Mouse (Mus musculus) gastrocnemius, postnatal 10 days (tissue): Measurements from ENCODE around the gene 1110008L16Rik. TPM values are rescaled to one million over a fixed set of nuclear protein-coding genes. Genes with fewer than 3 reads are reported as not detected.
"Not testable (repeated sequence)": the region's sequence is repeated elsewhere in the genome, so short reads cannot be mapped to it uniquely, and the experiment has no call there.

Experiments
- DNase-seq: peaks from one replicate; pipeline ENCODE4 v3.0.0; 2021; ENCODE audit warnings: mixed read lengths
- long read RNA-seq, 2 experiments: library from polyadenylated mRNA; stranded (forward); transcript quantifications; one replicate each; pipeline ENCODE4 v2.0.0; 2021
- total RNA-seq, 2 experiments: library from RNA; stranded (reverse); gene quantifications; 2 replicates each; pipeline ENCODE4 v1.2.3; 2021

Gene 1110008L16Rik
- total RNA-seq, result 1 to 10 TPM; 6.9 to 7.9 TPM
- long read RNA-seq, experiment 1, transcript 1110008L16Rik-201 (7 exons, 3,122 nt), result major isoform, 10 of 12 reads
- long read RNA-seq, experiment 1, partial matches to known transcripts, result 1 of 12 reads
- long read RNA-seq, experiment 1, other reads (novel, unspliced or antisense), result 1 of 12 reads
- long read RNA-seq, experiment 2, transcript 1110008L16Rik-201 (7 exons, 3,122 nt), result major isoform, 13 of 15 reads
- long read RNA-seq, experiment 2, partial matches to known transcripts, result 0 of 15 reads
- long read RNA-seq, experiment 2, other reads (novel, unspliced or antisense), result 2 of 15 reads

- no peak for DNase-seq
Observed at GRCm38 (mm10) chr12:55299336-55299735, at the start of gene 1110008L16Rik. Gene 1110008L16Rik, plus strand, starts transcription at chr12:55299577.

GRCm38 (mm10) chr12:55261950-55262349, 37.4 kb upstream of the 1110008L16Rik start:
- DNase-seq, result not testable (repeated sequence)

GRCm38 (mm10) chr12:55263385-55263784, 36.0 kb upstream of the 1110008L16Rik start:
- not testable (repeated sequence) for DNase-seq

GRCm38 (mm10) chr12:55272243-55272642, 27.1 kb upstream of the 1110008L16Rik start:
- no peak for DNase-seq

- DNase-seq, result not testable (repeated sequence)
Observed at GRCm38 (mm10) chr12:55277583-55277982, 21.8 kb upstream of the 1110008L16Rik start.

- DNase-seq, result no peak
Observed at GRCm38 (mm10) chr12:55298112-55298511, 1.3 kb upstream of the 1110008L16Rik start.

- no peak for DNase-seq
Observed at GRCm38 (mm10) chr12:55300820-55301351, 1.5 kb downstream of the 1110008L16Rik start.

GRCm38 (mm10) chr12:55301472-55302300, 2.3 kb downstream of the 1110008L16Rik start:
- no peak for DNase-seq

- peak; percentile 82 for DNase-seq
Observed at GRCm38 (mm10) chr12:55302485-55303441, 3.4 kb downstream of the 1110008L16Rik start, which contains the start of gene Ppp2r3c. Gene Ppp2r3c, minus strand, starts transcription at chr12:55302998.

GRCm38 (mm10) chr12:55306371-55306770, 7.0 kb downstream of the 1110008L16Rik start:
- no peak for DNase-seq

GRCm38 (mm10) chr12:55307566-55307965, 8.2 kb downstream of the 1110008L16Rik start:
- DNase-seq, result no peak

GRCm38 (mm10) chr12:55308731-55309130, 9.4 kb downstream of the 1110008L16Rik start:
- DNase-seq, result no peak

- DNase-seq, result no peak
Observed at GRCm38 (mm10) chr12:55309501-55309900, 10.1 kb downstream of the 1110008L16Rik start.

GRCm38 (mm10) chr12:55311841-55312240, 12.5 kb downstream of the 1110008L16Rik start:
- no peak for DNase-seq

- no peak for DNase-seq
Observed at GRCm38 (mm10) chr12:55313901-55314300, 14.5 kb downstream of the 1110008L16Rik start.

GRCm38 (mm10) chr12:55315192-55315591, 15.8 kb downstream of the 1110008L16Rik start:
- peak; percentile 69 for DNase-seq

- DNase-seq, result no peak
Observed at GRCm38 (mm10) chr12:55321642-55322291, 22.4 kb downstream of the 1110008L16Rik start.

- DNase-seq, result no peak
Observed at GRCm38 (mm10) chr12:55325702-55326101, 26.3 kb downstream of the 1110008L16Rik start.

GRCm38 (mm10) chr12:55328784-55329183, 29.4 kb downstream of the 1110008L16Rik start:
- no peak for DNase-seq

GRCm38 (mm10) chr12:55329351-55329750, 30.0 kb downstream of the 1110008L16Rik start:
- DNase-seq, result no peak

- DNase-seq, result no peak
Observed at GRCm38 (mm10) chr12:55333662-55334061, 34.3 kb downstream of the 1110008L16Rik start.
